Mouse (Mus musculus): ENCODE measurements around the gene Gchfr. TPM values are rescaled to one million over a fixed set of nuclear protein-coding genes. Genes with fewer than 3 reads are reported as not detected.

Gchfr gene
- polyA plus RNA-seq, 1 experiment from 2014 or later: 124 TPM

GRCm38 (mm10) chr2:119208344-119209175, 41.0 kb downstream of the Gchfr start, which contains the start of the genes Zfyve19 and Dnajc17:
Gene Zfyve19 (plus strand): TSS chr2:119208617.
Gene Dnajc17 (minus strand): TSS chr2:119208795.
- under 1% methylated on average over 51 of the region's 51 CpGs for WGBS
- Histone ChIP-seq H3K27ac (ENCODE audit: low read depth, low read length) (peak within 1 kb of the TSS; percentile 85), H3K9me3 (ENCODE audit: control insufficient read depth) (no peaks in the 10 kb centered on the region), H3K4me1 (replicated peaks; ENCODE audit: control insufficient read depth, insufficient read depth, low read length) (peaks cover 4% of the 10 kb centered on the region; the same call in 1 of the 2 replicates), H3K27me3 (replicated peaks; ENCODE audit: control insufficient read depth, insufficient read depth, low read length) (no peaks in the 10 kb centered on the region), H3K4me2 (replicated peaks; ENCODE audit: low read depth) (peak within 1 kb of the TSS; percentile 68), H3K9ac (ENCODE audit: low read depth, low read length) (peak within 1 kb of the TSS; percentile 64), H3K4me3 (ENCODE audit: low read depth, low read length) (peak within 1 kb of the TSS; percentile 68), H3K36me3 (ENCODE audit: control insufficient read depth, insufficient read depth) (peaks cover 30% of the 10 kb centered on the region)
- peak; percentile 23; the same call in 1 of the 2 replicates for TF ChIP-seq CTCF (IDR thresholded peaks at IDR 0.05; ENCODE audit: low read depth)
- peak; percentile 98 for ATAC-seq

DNA sequence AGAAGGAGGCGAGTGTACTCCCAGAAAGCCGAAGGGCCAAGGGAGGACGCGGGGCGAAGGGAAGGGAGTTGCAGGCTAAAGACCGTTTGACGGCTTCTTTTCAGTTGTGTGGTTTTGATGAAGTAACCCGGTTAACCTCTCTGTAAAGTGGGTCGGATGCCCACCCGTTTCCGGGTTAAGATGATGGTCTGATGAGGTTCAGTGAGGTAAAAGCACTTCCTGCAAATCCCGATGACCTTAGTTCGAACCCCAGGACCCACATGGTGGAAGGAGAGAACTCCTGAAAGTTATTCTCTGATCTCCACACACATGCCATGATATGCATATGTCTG, 41.6 kb downstream of the Gchfr start:
- TF ChIP-seq CTCF (IDR thresholded peaks at IDR 0.05; ENCODE audit: low read depth): no peak
- Histone ChIP-seq H3K27ac (ENCODE audit: low read depth, low read length) (no peak overlapping the region), H3K36me3 (ENCODE audit: control insufficient read depth, insufficient read depth) (peaks cover 33% of the 10 kb centered on the region), H3K9me3 (ENCODE audit: control insufficient read depth) (no peaks in the 10 kb centered on the region), H3K4me1 (replicated peaks; ENCODE audit: control insufficient read depth, insufficient read depth, low read length) (no peaks in the 10 kb centered on the region), H3K27me3 (replicated peaks; ENCODE audit: control insufficient read depth, insufficient read depth, low read length) (no peaks in the 10 kb centered on the region), H3K4me3 (ENCODE audit: low read depth, low read length) (peak overlapping the region; percentile 68), H3K4me2 (replicated peaks; ENCODE audit: low read depth) (peak overlapping the region; percentile 68), H3K9ac (ENCODE audit: low read depth, low read length) (peak overlapping the region; percentile 64)
- 1% methylated on average over 13 of the region's 13 CpGs for WGBS
- peak; percentile 6 for ATAC-seq

Other genes with a start within 250 kb of the Gchfr start
- 6.7 and 7.4 TPM in 2 replicates for gene Chst14, start 241.3 kb upstream of the Gchfr start, polyA plus RNA-seq (2015; fragmentation: Nextera tagmentation; extraction: Ambion mirVana)
- gene Ccdc32, start 138.4 kb upstream of the Gchfr start, polyA plus RNA-seq (2015; fragmentation: Nextera tagmentation; extraction: Ambion mirVana): 55.9 and 59.5 TPM in 2 replicates
- gene Rpusd2, start 133.0 kb upstream of the Gchfr start, polyA plus RNA-seq (2015; fragmentation: Nextera tagmentation; extraction: Ambion mirVana): 1.2 and 1.5 TPM in 2 replicates
- 12.0 and 15.2 TPM in 2 replicates for gene Knl1, start 120.7 kb upstream of the Gchfr start, polyA plus RNA-seq (2015; fragmentation: Nextera tagmentation; extraction: Ambion mirVana)
- gene Rad51, start 55.0 kb upstream of the Gchfr start, polyA plus RNA-seq (2015; fragmentation: Nextera tagmentation; extraction: Ambion mirVana): 8.6 and 10.3 TPM in 2 replicates
- 177 and 185 TPM in 2 replicates for gene Rmdn3, start 10.7 kb upstream of the Gchfr start, polyA plus RNA-seq (2015; fragmentation: Nextera tagmentation; extraction: Ambion mirVana)
- 0.08 and 0.18 TPM in 2 replicates for gene Gm14137, start 6.7 kb downstream of the Gchfr start, polyA plus RNA-seq (2015; fragmentation: Nextera tagmentation; extraction: Ambion mirVana)
- gene Zfyve19, start 40.8 kb downstream of the Gchfr start, polyA plus RNA-seq (2015; fragmentation: Nextera tagmentation; extraction: Ambion mirVana): 36.3 and 38.7 TPM in 2 replicates
- gene Dnajc17, start 41.0 kb downstream of the Gchfr start, polyA plus RNA-seq (2015; fragmentation: Nextera tagmentation; extraction: Ambion mirVana): 8.8 and 9.4 TPM in 2 replicates
- gene Ppp1r14d, start 62.1 kb downstream of the Gchfr start, polyA plus RNA-seq (2015; fragmentation: Nextera tagmentation; extraction: Ambion mirVana): 78.7 and 84.7 TPM in 2 replicates
- 145 and 148 TPM in 2 replicates for gene Spint1, start 69.6 kb downstream of the Gchfr start, polyA plus RNA-seq (2015; fragmentation: Nextera tagmentation; extraction: Ambion mirVana)
- 1.3 TPM in 2 replicates for gene Rhov, start 103.5 kb downstream of the Gchfr start, polyA plus RNA-seq (2015; fragmentation: Nextera tagmentation; extraction: Ambion mirVana)
- gene Vps18, start 121.0 kb downstream of the Gchfr start, polyA plus RNA-seq (2015; fragmentation: Nextera tagmentation; extraction: Ambion mirVana): 21.8 and 24.3 TPM in 2 replicates
- 3.7 and 4.1 TPM in 2 replicates for gene Dll4, start 158.0 kb downstream of the Gchfr start, polyA plus RNA-seq (2015; fragmentation: Nextera tagmentation; extraction: Ambion mirVana)
- gene Chac1, start 183.5 kb downstream of the Gchfr start, polyA plus RNA-seq (2015; fragmentation: Nextera tagmentation; extraction: Ambion mirVana): 1.1 and 1.4 TPM in 2 replicates